Mouse (Mus musculus) adrenal gland, postnatal 10 days (tissue): ENCODE data around the gene Rab44. TPM values are rescaled to one million over a fixed set of nuclear protein-coding genes. Genes with fewer than 3 reads are reported as not detected.
"Not testable (repeated sequence)": the region's sequence is repeated elsewhere in the genome, so short reads cannot be mapped to it uniquely, and the experiment has no call there.

Source experiments
- DNase-seq: peaks from one replicate; pipeline ENCODE4 v3.0.0; 2021; ENCODE audit warnings: mixed read lengths
- long read RNA-seq, 2 experiments: library from polyadenylated mRNA; stranded (forward); transcript quantifications; one replicate each; pipeline ENCODE4 v2.0.0; 2021
- total RNA-seq, 2 experiments: library from RNA; stranded (reverse); gene quantifications; 2 replicates each; pipeline ENCODE4 v1.2.3; 2021

Gene Rab44
- total RNA-seq: 1 to 10 TPM in 1 of 2 experiments, under 1 TPM in 1; 0.66 to 1.4 TPM
- long read RNA-seq, experiment 1, partial matches to known transcripts: 0 of 1 reads
- long read RNA-seq, experiment 1, other reads (novel, unspliced or antisense): 1 of 1 reads
- long read RNA-seq, experiment 2: 0 reads

- no peak for DNase-seq
Measured at GRCm38 (mm10) chr17:29113591-29114352, at the start of gene Rab44. TSS of gene Rab44 (plus strand) at chr17:29114145.

- no peak for DNase-seq
Measured at GRCm38 (mm10) chr17:29065245-29065940, 48.6 kb upstream of the Rab44 start.

- DNase-seq: no peak
Measured at GRCm38 (mm10) chr17:29065971-29066370, 48.0 kb upstream of the Rab44 start.

GRCm38 (mm10) chr17:29067416-29067815 lies 46.5 kb upstream of the Rab44 start:
- DNase-seq: not testable (repeated sequence)

GRCm38 (mm10) chr17:29067847-29068246 lies 46.1 kb upstream of the Rab44 start:
- DNase-seq: no peak

- DNase-seq: no peak
Measured at GRCm38 (mm10) chr17:29069063-29069462, 44.9 kb upstream of the Rab44 start.

GRCm38 (mm10) chr17:29071820-29072219 lies 42.1 kb upstream of the Rab44 start:
- DNase-seq: no peak

- DNase-seq: no peak
Measured at GRCm38 (mm10) chr17:29072701-29073307, 41.1 kb upstream of the Rab44 start.

GRCm38 (mm10) chr17:29073313-29073712 lies 40.6 kb upstream of the Rab44 start:
- DNase-seq: no peak

- no peak for DNase-seq
Measured at GRCm38 (mm10) chr17:29074085-29074484, 39.9 kb upstream of the Rab44 start.

GRCm38 (mm10) chr17:29076235-29076634 lies 37.7 kb upstream of the Rab44 start:
- no peak for DNase-seq

- DNase-seq: peak; percentile 60
Measured at GRCm38 (mm10) chr17:29077786-29078509, 36.0 kb upstream of the Rab44 start.

- DNase-seq: peak; percentile 77
Measured at GRCm38 (mm10) chr17:29078519-29079383, 35.2 kb upstream of the Rab44 start.

GRCm38 (mm10) chr17:29080758-29081617 lies 33.0 kb upstream of the Rab44 start:
- no peak for DNase-seq

- DNase-seq: no peak
Measured at GRCm38 (mm10) chr17:29081618-29082381, 32.1 kb upstream of the Rab44 start.

GRCm38 (mm10) chr17:29083586-29083985 lies 30.4 kb upstream of the Rab44 start:
- no peak for DNase-seq

- DNase-seq: no peak
Measured at GRCm38 (mm10) chr17:29084656-29085055, 29.3 kb upstream of the Rab44 start.

- DNase-seq: no peak
Measured at GRCm38 (mm10) chr17:29085266-29085665, 28.7 kb upstream of the Rab44 start.

- no peak for DNase-seq
Measured at GRCm38 (mm10) chr17:29086916-29087315, 27.0 kb upstream of the Rab44 start.
